Mouse (Mus musculus) mouse trophoblast stem cell (cell line): ENCODE results near the gene Rln3.

ENCODE experiments used
- in situ Hi-C, 2 experiments: fragments of 300-500 bp; cut with MseI, MboI; formaldehyde crosslinking; loops; 2 replicates in 1 of 2; 3 replicates in 1 of 2; pipeline ENCODE4 v1.15.1; 2025

The Rln3 gene

GRCm38 (mm10) chr8:84044900-84045299 lies at the start of gene Rln3:
Gene Rln3 (minus strand): TSS chr8:84045000.
- in situ Hi-C loops = no loop called here

- in situ Hi-C loops = no loop called here
Measured at GRCm38 (mm10) chr8:84090585-84090984, 45.8 kb upstream of the Rln3 start.

GRCm38 (mm10) chr8:84089277-84089676 lies 44.5 kb upstream of the Rln3 start:
- in situ Hi-C loops = no loop called here

- in situ Hi-C loops = no loop called here
Measured at GRCm38 (mm10) chr8:84087821-84088220, 43.0 kb upstream of the Rln3 start.

- in situ Hi-C loops = no loop called here
Measured at GRCm38 (mm10) chr8:84087156-84087555, 42.4 kb upstream of the Rln3 start.

- in situ Hi-C loops = no loop called here
Measured at GRCm38 (mm10) chr8:84084341-84085115, 39.7 kb upstream of the Rln3 start.

GRCm38 (mm10) chr8:84083829-84084241 lies 39.0 kb upstream of the Rln3 start:
- in situ Hi-C loops = no loop called here

- in situ Hi-C loops = no loop called here
Measured at GRCm38 (mm10) chr8:84079206-84079605, 34.4 kb upstream of the Rln3 start.

- in situ Hi-C loops = no loop called here
Measured at GRCm38 (mm10) chr8:84076849-84077248, 32.0 kb upstream of the Rln3 start.

- in situ Hi-C loops = no loop called here
Measured at GRCm38 (mm10) chr8:84076412-84076811, 31.6 kb upstream of the Rln3 start.

GRCm38 (mm10) chr8:84073230-84073976 lies 28.6 kb upstream of the Rln3 start:
- in situ Hi-C loops = no loop called here

- in situ Hi-C loops = no loop called here
Measured at GRCm38 (mm10) chr8:84072321-84072720, 27.5 kb upstream of the Rln3 start.

GRCm38 (mm10) chr8:84071921-84072320 lies 27.1 kb upstream of the Rln3 start:
- in situ Hi-C loops = no loop called here

- in situ Hi-C loops = no loop called here
Measured at GRCm38 (mm10) chr8:84070667-84071066, 25.9 kb upstream of the Rln3 start.

- in situ Hi-C loops = no loop called here
Measured at GRCm38 (mm10) chr8:84070241-84070640, 25.4 kb upstream of the Rln3 start.

GRCm38 (mm10) chr8:84069750-84070149 lies 24.9 kb upstream of the Rln3 start:
- in situ Hi-C loops = no loop called here

GRCm38 (mm10) chr8:84069169-84069568 lies 24.4 kb upstream of the Rln3 start:
- in situ Hi-C loops = no loop called here

- in situ Hi-C loops = no loop called here
Measured at GRCm38 (mm10) chr8:84068316-84069035, 23.7 kb upstream of the Rln3 start.

- in situ Hi-C loops = no loop called here
Measured at GRCm38 (mm10) chr8:84067911-84068310, 23.1 kb upstream of the Rln3 start.

GRCm38 (mm10) chr8:84067047-84067573 lies 22.3 kb upstream of the Rln3 start:
- in situ Hi-C loops = no loop called here

GRCm38 (mm10) chr8:84066291-84066930 lies 21.6 kb upstream of the Rln3 start, which contains the start of gene Rfx1:
Gene Rfx1 (plus strand): TSS chr8:84066834.
- in situ Hi-C loops = no loop called here
